Mouse (Mus musculus): Measurements from ENCODE around the gene Myom1. TPM values are rescaled to one million over a fixed set of nuclear protein-coding genes. Genes with fewer than 3 reads are reported as not detected.

The Myom1 gene
- polyA plus RNA-seq, 1 experiment from 2014 or later, result 5.5 TPM

DNA sequence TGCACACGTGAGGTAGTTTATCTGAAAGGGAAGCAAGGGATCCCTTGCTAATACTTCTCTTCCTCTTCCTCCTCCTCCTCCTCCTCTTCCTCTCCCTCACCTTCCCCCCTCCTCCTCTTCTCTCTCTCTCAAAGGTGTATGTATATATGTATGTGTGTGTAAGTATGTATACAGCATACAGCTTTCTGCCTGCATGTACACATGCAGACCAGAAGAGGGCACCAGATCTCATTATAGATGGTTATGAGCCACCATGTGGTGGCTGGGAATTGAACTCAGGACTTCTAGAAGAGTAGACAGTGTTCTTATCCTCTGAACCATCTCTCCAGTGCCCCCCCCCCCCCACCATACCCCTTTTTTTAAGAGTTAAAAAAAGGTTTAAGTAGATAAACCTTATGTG, 40.2 kb downstream of the Myom1 start:
- H3K27me3 ChIP-seq, result no peaks in the 10 kb centered on the region
- no peak overlapping the region for H3K4me2 ChIP-seq
- H3K27ac ChIP-seq, result no peak overlapping the region
- H3K9ac ChIP-seq, result no peak overlapping the region
- 93% methylated on average over 1 of the region's 1 CpGs for WGBS
- H3K4me3 ChIP-seq, result no peak overlapping the region
- H3K4me1 ChIP-seq, result peaks cover 7% of the 10 kb centered on the region
- H3K36me3 ChIP-seq, result no peaks in the 10 kb centered on the region
- H3K9me3 ChIP-seq, result no peaks in the 10 kb centered on the region
- no peak for ATAC-seq (ENCODE audit: insufficient number of reproducible peaks, insufficient read depth, low FRiP score, low TSS enrichment, low read depth)

DNA sequence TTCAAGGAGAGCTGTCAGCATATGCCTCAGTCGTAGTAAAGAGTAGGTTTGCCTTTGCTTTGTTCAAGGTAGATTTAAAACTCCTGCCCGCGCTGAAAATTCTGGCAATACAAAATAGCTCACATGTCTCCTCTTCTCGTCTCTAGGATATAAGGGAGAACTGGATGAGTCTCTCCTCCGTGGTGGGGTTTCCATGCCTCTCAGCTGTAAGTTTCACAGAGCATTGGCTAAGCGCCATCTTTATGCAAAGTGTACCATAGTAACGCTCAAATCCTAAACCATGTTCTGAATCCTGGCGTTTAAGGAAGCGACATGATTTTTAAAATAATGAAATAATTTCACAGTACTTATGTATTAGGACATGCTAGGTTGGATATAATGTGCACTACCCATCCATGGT, 43.2 kb downstream of the Myom1 start:
- Histone ChIP-seq H3K4me1 (no peaks in the 10 kb centered on the region), H3K9me3 (no peaks in the 10 kb centered on the region), H3K27me3 (no peaks in the 10 kb centered on the region), H3K4me3 (no peak overlapping the region), H3K9ac (no peak overlapping the region), H3K36me3 (no peaks in the 10 kb centered on the region), H3K4me2 (no peak overlapping the region), H3K27ac (no peak overlapping the region)
- ATAC-seq (ENCODE audit: insufficient number of reproducible peaks, insufficient read depth, low FRiP score, low TSS enrichment, low read depth), result no peak
- 74% methylated on average over 9 of the region's 9 CpGs for WGBS

DNA sequence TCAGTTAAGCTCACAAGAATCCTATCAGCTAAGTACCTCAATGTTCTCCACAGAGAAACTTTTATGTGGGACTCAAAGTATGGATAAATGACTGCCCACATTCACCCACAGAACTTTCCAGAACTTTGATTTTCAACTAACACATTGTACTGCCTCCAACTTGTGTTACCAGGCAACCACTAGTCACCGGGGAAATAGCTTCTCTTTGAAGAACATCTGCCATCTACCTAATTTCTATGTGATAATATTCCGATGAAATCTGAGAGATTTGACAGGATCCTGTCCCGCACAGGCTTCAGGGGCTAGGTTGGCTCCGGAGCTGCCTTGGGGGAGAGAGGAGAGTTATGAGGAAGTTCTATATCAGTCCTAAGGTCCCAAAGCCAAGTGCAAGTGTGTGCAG, 44.4 kb downstream of the Myom1 start:
- H3K4me1 ChIP-seq, result no peaks in the 10 kb centered on the region
- no peak overlapping the region for H3K4me3 ChIP-seq
- no peaks in the 10 kb centered on the region for H3K27me3 ChIP-seq
- no peak overlapping the region for H3K27ac ChIP-seq
- no peaks in the 10 kb centered on the region for H3K9me3 ChIP-seq
- no peak overlapping the region for H3K4me2 ChIP-seq
- H3K36me3 ChIP-seq, result no peaks in the 10 kb centered on the region
- ATAC-seq (ENCODE audit: insufficient number of reproducible peaks, insufficient read depth, low FRiP score, low TSS enrichment, low read depth), result no peak
- no peak overlapping the region for H3K9ac ChIP-seq
- WGBS, result 86% methylated on average over 4 of the region's 4 CpGs

DNA sequence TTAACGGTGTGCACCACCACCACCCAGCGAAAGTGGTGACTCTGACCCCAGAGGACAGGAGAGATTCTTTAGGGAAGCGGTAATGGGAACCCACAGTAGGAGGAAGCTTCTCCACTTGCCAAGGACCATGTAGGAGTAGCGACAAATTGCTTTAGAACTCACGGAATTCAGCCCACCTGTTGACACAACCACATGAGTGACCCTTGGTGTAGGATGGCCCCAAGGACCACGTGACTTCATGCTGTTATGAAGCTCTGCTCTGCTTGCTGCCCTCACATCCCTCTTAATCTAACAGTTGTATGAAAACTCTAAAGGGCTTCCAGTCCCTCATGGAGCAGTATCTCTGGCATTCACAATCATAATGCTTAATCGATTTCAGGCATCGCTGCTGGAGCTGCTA, 46.9 kb downstream of the Myom1 start:
- H3K4me3 ChIP-seq, result no peak overlapping the region
- no peak overlapping the region for H3K4me2 ChIP-seq
- no peaks in the 10 kb centered on the region for H3K4me1 ChIP-seq
- H3K27ac ChIP-seq, result no peak overlapping the region
- no peaks in the 10 kb centered on the region for H3K27me3 ChIP-seq
- H3K36me3 ChIP-seq, result no peaks in the 10 kb centered on the region
- no peak for ATAC-seq (ENCODE audit: insufficient number of reproducible peaks, insufficient read depth, low FRiP score, low TSS enrichment, low read depth)
- H3K9ac ChIP-seq, result no peak overlapping the region
- 84% methylated on average over 8 of the region's 8 CpGs for WGBS
- no peaks in the 10 kb centered on the region for H3K9me3 ChIP-seq

DNA sequence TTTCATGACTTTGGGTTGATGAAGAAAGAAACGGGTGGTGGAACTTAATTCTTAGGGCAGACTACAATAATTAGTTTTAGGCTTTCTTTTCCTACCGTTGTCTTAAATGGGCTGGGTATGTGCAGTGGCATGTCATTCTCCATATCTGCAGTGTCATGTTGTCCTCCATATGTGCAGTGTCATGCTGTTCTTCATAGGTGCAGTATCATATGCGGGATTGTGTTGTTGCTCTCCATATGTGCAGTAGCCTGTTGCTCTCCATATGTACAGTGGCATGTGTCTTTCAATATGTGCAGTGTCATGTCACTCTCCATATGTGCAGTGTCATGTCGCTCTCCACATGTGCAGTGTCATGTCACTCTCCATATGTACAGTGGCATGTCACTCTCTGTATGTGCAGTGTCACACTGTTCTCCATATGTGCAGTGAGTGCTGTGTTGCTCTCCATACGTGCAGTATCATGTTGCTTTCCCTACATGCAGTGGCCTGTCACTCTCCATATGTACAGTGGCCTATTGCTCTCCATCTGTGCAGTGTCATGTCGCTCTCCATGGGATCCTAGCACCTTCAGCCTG, 50.8 kb downstream of the Myom1 start:
- H3K4me3 ChIP-seq, result no peak overlapping the region
- H3K9ac ChIP-seq, result no peak overlapping the region
- 86% methylated on average over 6 of the region's 6 CpGs for WGBS
- H3K27me3 ChIP-seq, result no peaks in the 10 kb centered on the region
- ATAC-seq (ENCODE audit: insufficient number of reproducible peaks, insufficient read depth, low FRiP score, low TSS enrichment, low read depth), result no peak
- H3K4me1 ChIP-seq, result no peaks in the 10 kb centered on the region
- no peak overlapping the region for H3K27ac ChIP-seq
- H3K9me3 ChIP-seq, result no peaks in the 10 kb centered on the region
- no peak overlapping the region for H3K4me2 ChIP-seq
- no peaks in the 10 kb centered on the region for H3K36me3 ChIP-seq

DNA sequence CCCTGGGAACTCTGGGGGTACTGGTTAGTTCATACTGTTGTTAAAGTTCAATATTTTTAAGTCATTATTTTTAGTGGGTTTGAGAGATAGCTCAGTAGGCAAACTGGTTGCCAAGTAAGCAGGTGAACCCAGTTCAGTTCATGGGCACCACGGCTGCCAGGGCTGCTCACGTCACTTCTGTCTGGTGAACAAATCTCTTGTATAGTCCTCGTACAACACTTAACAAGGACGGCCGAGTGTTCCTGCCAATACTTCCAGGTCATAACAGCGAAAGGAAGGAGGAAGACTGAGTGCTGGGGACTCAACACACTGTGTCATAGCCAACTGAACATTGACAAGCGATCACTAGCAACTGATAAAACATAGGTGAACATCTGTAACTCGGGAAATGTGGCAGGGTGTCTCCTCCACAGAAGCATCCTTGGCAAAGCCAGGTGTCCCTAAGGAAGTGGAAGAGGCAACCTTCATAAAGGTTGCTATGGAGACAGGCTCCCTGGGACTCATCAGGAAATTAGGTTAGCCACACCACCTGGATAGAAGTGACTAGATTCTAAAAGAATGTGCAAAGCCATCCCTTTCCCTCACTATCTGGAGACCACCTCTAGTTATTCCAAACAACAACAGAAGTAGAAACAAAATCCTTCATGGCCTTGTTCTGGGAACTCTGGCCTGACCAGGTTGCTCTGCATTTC, 52.9 kb downstream of the Myom1 start:
- Histone ChIP-seq H3K36me3 (no peaks in the 10 kb centered on the region), H3K27ac (no peak overlapping the region), H3K9me3 (no peaks in the 10 kb centered on the region), H3K27me3 (no peaks in the 10 kb centered on the region), H3K4me1 (0 out of 2 replicates have a peak, but pooled peaks cover 5% of the 10 kb centered on the region), H3K9ac (no peak overlapping the region), H3K4me3 (no peak overlapping the region), H3K4me2 (no peak overlapping the region)
- 86% methylated on average over 8 of the region's 8 CpGs for WGBS
- ATAC-seq (ENCODE audit: insufficient number of reproducible peaks, insufficient read depth, low FRiP score, low TSS enrichment, low read depth), result no peak

DNA sequence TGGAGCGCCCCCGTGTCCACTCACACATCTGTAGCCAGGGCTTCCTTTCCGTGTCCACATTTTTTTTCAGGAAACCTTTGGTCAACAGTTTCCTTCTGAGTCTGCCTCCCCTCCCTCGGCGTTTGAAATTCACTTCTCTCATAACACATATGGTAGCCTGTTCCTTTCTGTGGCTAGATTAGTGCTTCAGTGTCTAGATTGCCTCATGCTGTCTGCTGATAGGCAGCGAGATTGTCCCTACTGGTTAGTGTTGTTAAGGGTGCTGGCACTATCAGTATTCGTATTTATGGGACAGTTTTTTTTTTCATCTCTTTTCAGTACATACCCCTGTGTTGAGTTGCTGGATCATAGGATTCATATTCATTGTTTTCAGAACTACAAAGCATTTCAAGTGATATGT, 54.0 kb downstream of the Myom1 start:
- no peaks in the 10 kb centered on the region for H3K36me3 ChIP-seq
- no peaks in the 10 kb centered on the region for H3K9me3 ChIP-seq
- no peak overlapping the region for H3K9ac ChIP-seq
- H3K4me3 ChIP-seq, result no peak overlapping the region
- no peak overlapping the region for H3K27ac ChIP-seq
- ATAC-seq (ENCODE audit: insufficient number of reproducible peaks, insufficient read depth, low FRiP score, low TSS enrichment, low read depth), result no peak
- H3K4me1 ChIP-seq, result 0 out of 2 replicates have a peak, but pooled peaks cover 5% of the 10 kb centered on the region
- WGBS, result 68% methylated on average over 7 of the region's 7 CpGs
- H3K27me3 ChIP-seq, result no peaks in the 10 kb centered on the region
- H3K4me2 ChIP-seq, result no peak overlapping the region

DNA sequence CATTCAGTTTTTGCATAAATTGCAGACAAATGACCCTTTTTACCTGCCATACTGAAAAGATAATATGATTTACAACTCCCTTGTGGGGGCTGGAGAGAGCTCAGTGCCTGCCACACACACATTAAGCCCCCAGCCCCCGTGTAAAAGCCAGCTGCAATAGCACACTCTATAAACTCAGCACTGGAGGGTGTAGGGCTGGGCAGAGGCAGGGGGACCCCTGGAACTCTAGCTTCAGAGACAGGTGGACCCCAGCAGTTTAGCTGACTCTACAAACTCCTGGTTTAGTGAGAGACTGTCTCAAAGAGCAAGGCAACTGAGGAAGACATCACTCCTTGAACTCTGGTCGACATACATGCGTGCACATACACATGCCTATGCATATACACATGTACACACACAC, 55.3 kb downstream of the Myom1 start:
- H3K4me2 ChIP-seq, result no peak overlapping the region
- 0 out of 2 replicates have a peak, but pooled peaks cover 5% of the 10 kb centered on the region for H3K4me1 ChIP-seq
- no peak for ATAC-seq (ENCODE audit: insufficient number of reproducible peaks, insufficient read depth, low FRiP score, low TSS enrichment, low read depth)
- H3K9ac ChIP-seq, result no peak overlapping the region
- H3K4me3 ChIP-seq, result no peak overlapping the region
- no peaks in the 10 kb centered on the region for H3K27me3 ChIP-seq
- H3K36me3 ChIP-seq, result no peaks in the 10 kb centered on the region
- 81% methylated on average over 3 of the region's 3 CpGs for WGBS
- no peaks in the 10 kb centered on the region for H3K9me3 ChIP-seq
- no peak overlapping the region for H3K27ac ChIP-seq

DNA sequence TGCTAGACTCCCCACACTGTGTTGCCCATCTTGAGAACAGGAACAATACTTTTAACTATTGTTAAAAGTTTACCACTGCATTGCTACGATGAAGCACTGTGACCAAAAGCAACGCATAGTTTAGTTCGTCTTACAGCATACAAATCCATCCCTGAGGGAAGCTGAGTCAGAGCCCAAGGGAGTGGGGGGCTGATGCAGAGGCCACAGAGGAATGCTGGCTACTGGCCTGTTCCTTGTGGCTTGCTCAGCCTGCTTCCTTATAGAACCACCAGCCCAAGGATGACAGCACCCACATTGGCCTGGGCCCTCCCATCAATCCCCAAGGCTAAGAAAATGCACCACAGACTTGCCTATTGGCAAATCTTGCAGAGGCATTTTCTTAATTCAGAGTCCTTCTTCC, 56.8 kb downstream of the Myom1 start:
- WGBS, result 58% methylated on average over 3 of the region's 3 CpGs
- no peaks in the 10 kb centered on the region for H3K9me3 ChIP-seq
- H3K27me3 ChIP-seq, result no peaks in the 10 kb centered on the region
- no peak overlapping the region for H3K27ac ChIP-seq
- 0 out of 2 replicates have a peak, but pooled peaks cover 5% of the 10 kb centered on the region for H3K4me1 ChIP-seq
- H3K4me3 ChIP-seq, result no peak overlapping the region
- no peak overlapping the region for H3K9ac ChIP-seq
- no peaks in the 10 kb centered on the region for H3K36me3 ChIP-seq
- ATAC-seq (ENCODE audit: insufficient number of reproducible peaks, insufficient read depth, low FRiP score, low TSS enrichment, low read depth), result no peak
- no peak overlapping the region for H3K4me2 ChIP-seq

DNA sequence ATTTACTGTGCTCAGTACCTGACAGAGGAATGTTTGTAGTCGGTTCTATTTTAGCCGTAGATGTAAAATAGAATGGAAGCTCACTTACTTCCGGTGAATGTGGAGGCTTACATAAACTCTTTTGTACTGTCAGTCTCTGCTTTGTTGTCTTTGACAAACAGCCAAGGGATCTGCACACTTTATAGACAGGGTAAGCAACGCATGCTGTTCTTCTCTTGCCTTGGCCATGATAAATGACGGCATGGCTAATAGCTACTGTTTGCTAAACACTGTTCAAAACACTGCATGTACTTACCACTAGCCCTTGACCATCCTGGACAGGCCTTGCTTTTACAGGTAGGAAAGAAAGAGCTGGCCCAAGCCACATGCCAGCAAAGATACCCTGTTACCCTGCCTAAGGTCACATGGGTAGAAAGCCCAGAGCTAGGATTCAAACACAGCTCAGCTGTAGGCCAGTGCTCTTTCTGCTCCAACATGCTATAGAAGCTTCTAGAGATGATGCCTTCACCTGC, 59.7 kb downstream of the Myom1 start:
- H3K4me3 ChIP-seq, result no peak overlapping the region
- no peak overlapping the region for H3K4me2 ChIP-seq
- H3K9ac ChIP-seq, result no peak overlapping the region
- no peaks in the 10 kb centered on the region for H3K9me3 ChIP-seq
- no peaks in the 10 kb centered on the region for H3K27me3 ChIP-seq
- 78% methylated on average over 5 of the region's 5 CpGs for WGBS
- ATAC-seq (ENCODE audit: insufficient number of reproducible peaks, insufficient read depth, low FRiP score, low TSS enrichment, low read depth), result no peak
- no peaks in the 10 kb centered on the region for H3K36me3 ChIP-seq
- 0 out of 2 replicates have a peak, but pooled peaks cover 5% of the 10 kb centered on the region for H3K4me1 ChIP-seq
- no peak overlapping the region for H3K27ac ChIP-seq

DNA sequence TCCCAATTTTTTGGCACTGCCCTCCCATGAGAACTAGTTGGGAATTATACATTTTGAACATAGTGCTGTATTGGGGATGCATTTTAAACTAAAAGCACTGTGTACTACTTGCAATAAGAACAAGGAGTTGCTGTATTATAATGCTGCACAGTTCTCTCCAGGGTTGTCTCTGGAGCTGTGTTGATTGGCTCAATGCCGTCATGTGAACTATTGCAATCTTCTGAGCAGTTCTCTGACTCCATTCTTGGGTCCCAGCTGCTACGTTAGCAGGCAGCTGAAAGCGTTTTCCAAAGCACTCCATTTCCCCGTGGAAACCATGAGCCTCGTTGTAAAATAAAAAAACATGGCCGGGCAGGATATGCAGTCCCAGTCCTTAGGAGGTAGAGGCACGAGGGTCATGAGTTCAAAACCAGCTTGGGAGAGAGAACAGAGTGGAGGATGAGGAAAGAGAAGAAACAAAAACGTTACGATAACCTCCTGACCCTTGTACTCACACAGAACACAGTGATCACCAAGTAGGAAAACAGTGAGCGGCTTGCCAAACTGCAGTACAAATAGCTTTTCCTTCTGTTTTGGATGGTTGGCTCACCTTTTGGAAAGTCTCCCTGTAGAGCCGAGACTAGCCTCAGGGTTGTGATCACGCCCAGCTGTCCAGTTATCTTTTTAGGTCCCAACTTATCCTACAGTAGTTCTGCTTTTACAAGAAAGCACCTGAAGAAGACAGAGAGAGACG, 60.6 kb downstream of the Myom1 start:
- no peak overlapping the region for H3K9ac ChIP-seq
- WGBS, result 64% methylated on average over 13 of the region's 13 CpGs
- no peak overlapping the region for H3K4me2 ChIP-seq
- no peak for ATAC-seq (ENCODE audit: insufficient number of reproducible peaks, insufficient read depth, low FRiP score, low TSS enrichment, low read depth)
- no peaks in the 10 kb centered on the region for H3K36me3 ChIP-seq
- 0 out of 2 replicates have a peak, but pooled peaks cover 5% of the 10 kb centered on the region for H3K4me1 ChIP-seq
- H3K27me3 ChIP-seq, result no peaks in the 10 kb centered on the region
- H3K4me3 ChIP-seq, result no peak overlapping the region
- H3K27ac ChIP-seq, result no peak overlapping the region
- no peaks in the 10 kb centered on the region for H3K9me3 ChIP-seq
